Mouse (Mus musculus) gastrocnemius, adult 18-20 months (tissue): ENCODE measurements around the gene Vps41. TPM values are rescaled to one million over a fixed set of nuclear protein-coding genes. Genes with fewer than 3 reads are reported as not detected.

ENCODE experiments used
- DNase-seq: peaks from one replicate; pipeline ENCODE4 v3.0.0; 2021; ENCODE audit warnings: low spot score
- total RNA-seq, 2 experiments: library from RNA; stranded (reverse); gene quantifications; 2 replicates each; pipeline ENCODE4 v1.2.3; 2021

Gene Vps41
- total RNA-seq, 2 experiments from 2014 or later = 34.7 to 35.9 TPM

- DNase-seq = no peak
These were observed 74.2 kb downstream of the Vps41 start for GRCm38 (mm10) chr13:18791314-18791713.

- DNase-seq = no peak
These were observed 74.6 kb downstream of the Vps41 start for GRCm38 (mm10) chr13:18791724-18792123.

GRCm38 (mm10) chr13:18794454-18794853, 77.4 kb downstream of the Vps41 start:
- DNase-seq = no peak

GRCm38 (mm10) chr13:18797555-18797954, 80.5 kb downstream of the Vps41 start:
- DNase-seq = no peak

- DNase-seq = no peak
These were observed 83.3 kb downstream of the Vps41 start for GRCm38 (mm10) chr13:18800434-18800833.

- no peak for DNase-seq
These were observed 92.4 kb downstream of the Vps41 start for GRCm38 (mm10) chr13:18809465-18809864.

- DNase-seq = peak; percentile 49
These were observed 93.0 kb downstream of the Vps41 start for GRCm38 (mm10) chr13:18809978-18810675.

GRCm38 (mm10) chr13:18824420-18825123, 107.5 kb downstream of the Vps41 start:
- DNase-seq = no peak

- DNase-seq = no peak
These were observed 109.9 kb downstream of the Vps41 start for GRCm38 (mm10) chr13:18827029-18827428.

- DNase-seq = no peak
These were observed 113.4 kb downstream of the Vps41 start for GRCm38 (mm10) chr13:18830486-18830885.

GRCm38 (mm10) chr13:18839231-18839630, 122.1 kb downstream of the Vps41 start:
- DNase-seq = no peak

GRCm38 (mm10) chr13:18840366-18840765, 123.3 kb downstream of the Vps41 start:
- no peak for DNase-seq

- DNase-seq = no peak
These were observed 123.9 kb downstream of the Vps41 start for GRCm38 (mm10) chr13:18841019-18841418.

GRCm38 (mm10) chr13:18841752-18842282, 124.7 kb downstream of the Vps41 start:
- DNase-seq = no peak

GRCm38 (mm10) chr13:18842556-18842955, 125.5 kb downstream of the Vps41 start:
- DNase-seq = no peak

- DNase-seq = no peak
These were observed 126.5 kb downstream of the Vps41 start for GRCm38 (mm10) chr13:18843546-18843945.

- no peak for DNase-seq
These were observed 130.3 kb downstream of the Vps41 start for GRCm38 (mm10) chr13:18847386-18847785.

- DNase-seq = no peak
These were observed 132.5 kb downstream of the Vps41 start for GRCm38 (mm10) chr13:18849563-18849962.

GRCm38 (mm10) chr13:18851182-18851581, 134.1 kb downstream of the Vps41 start:
- DNase-seq = no peak

- no peak for DNase-seq
These were observed 135.6 kb downstream of the Vps41 start for GRCm38 (mm10) chr13:18852718-18853117.

GRCm38 (mm10) chr13:18856026-18856802, 139.1 kb downstream of the Vps41 start:
- DNase-seq = no peak

- DNase-seq = no peak
These were observed 141.1 kb downstream of the Vps41 start for GRCm38 (mm10) chr13:18858183-18858582.
